Mouse (Mus musculus): ENCODE data around the gene Lyz2.
"Not testable (repeated sequence)": the region's sequence is repeated elsewhere in the genome, so short reads cannot be mapped to it uniquely, and the experiment has no call there.

GRCm38 (mm10) chr10:117290936-117291335, 8.8 kb upstream of the Lyz2 start:
- not testable (repeated sequence) for TF ChIP-seq CHD2 (IDR thresholded peaks at IDR 0.05; ENCODE audit: low read depth, low read length); MAFK (IDR thresholded peaks at IDR 0.05; ENCODE audit: insufficient read depth, low read depth, low read length); ZC3H11A (IDR thresholded peaks at IDR 0.05; ENCODE audit: borderline replicate concordance, low read depth, low read length); ZNF384 (IDR thresholded peaks at IDR 0.05; ENCODE audit: low read depth, low read length)
